ENCODE assay signal across 13 mouse cellular contexts in the genomic region with DNA sequence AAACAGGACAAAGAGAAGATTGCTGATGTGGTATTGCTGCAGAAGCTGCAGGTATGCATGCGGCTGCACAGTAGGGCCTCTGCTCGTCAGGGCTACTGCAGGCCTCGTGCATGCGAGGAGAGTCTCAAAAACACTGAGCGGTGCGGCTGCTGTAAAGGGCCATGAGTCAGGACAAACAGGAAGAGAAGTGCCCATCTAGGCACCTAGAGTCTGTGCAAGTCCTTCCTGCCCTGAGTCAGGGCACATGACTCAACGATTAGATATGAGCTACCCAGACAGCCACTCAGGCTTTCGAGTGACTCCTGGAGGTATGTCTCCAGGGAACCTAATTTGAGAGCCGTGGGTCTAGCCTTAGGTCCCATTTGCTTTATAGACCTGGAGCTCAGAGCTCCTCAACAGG. TPM values are rescaled to one million over a fixed set of nuclear protein-coding genes. Genes with fewer than 3 reads are reported as not detected.
DNase-seq lines count a peak whose midpoint lies in the region; ATAC-seq and TF ChIP-seq lines count a peak whose summit lies in the region.
"Had no signal": no experiment of that assay in that cellular context is flagged by ENCODE, and none has a peak within 500 bp of the region (broad histone marks: within the 10 kb centered on the region; RNA-seq: fewer than 3 reads in every experiment).

No protein-coding gene starts in this region.

- peak; percentile 74; the same call in 1 of the 2 replicates for TF ChIP-seq EP300 in lung, postnatal 0 days (IDR thresholded peaks at IDR 0.05)

- DNase-seq in lung, postnatal 0 days (ENCODE audit: low spot score) = peak; percentile 87
- DNase-seq in lung, adult 2 months = no peak
- peak; percentile 81 for DNase-seq in NIH3T3 (ENCODE audit: low read depth)
- no peak for DNase-seq in testis, postnatal 14 days (ENCODE audit: low spot score)
- no peak for DNase-seq in left cerebral cortex, adult 18-20 months (ENCODE audit: low spot score in 2 of 2)
- DNase-seq in kidney, adult 11 months = no peak
- DNase-seq: cerebellum, adult 11 months had no signal

- no peak overlapping the region for H3K4me3 ChIP-seq in lung, postnatal 0 days (ENCODE audit: low read depth, low read length)
- no peak overlapping the region for H3K4me3 ChIP-seq in lung, adult 2 months (replicated peaks; ENCODE audit: extremely low read depth, low read depth, low read length)
- no peak overlapping the region for H3K4me3 ChIP-seq in small intestine, adult 2 months (ENCODE audit: low read depth, low read length)
- H3K4me3 ChIP-seq: embryonic facial prominence, embryonic 15.5 days; liver, embryonic 15.5 days; neural tube, embryonic 15.5 days had no signal

- no peaks in the 10 kb centered on the region for H3K9me3 ChIP-seq in lung, postnatal 0 days (ENCODE audit: low read length)
- H3K9me3 ChIP-seq: embryonic facial prominence, embryonic 15.5 days; liver, embryonic 15.5 days; neural tube, embryonic 15.5 days had no signal

- H3K4me2 ChIP-seq in lung, postnatal 0 days (replicated peaks; ENCODE audit: low read depth, low read length) = no peak overlapping the region
- H3K4me2 ChIP-seq: embryonic facial prominence, embryonic 15.5 days; liver, embryonic 15.5 days; neural tube, embryonic 15.5 days had no signal

- peak; percentile 93 for ATAC-seq in lung, postnatal 0 days
- ATAC-seq in hematopoietic stem cell, adult 5-6 weeks (replicated peaks in 1 of 2; ENCODE audit: insufficient read depth in 1 of 2, low FRiP score in 2 of 2, low TSS enrichment in 1 of 2, low read depth in 1 of 2, poor library complexity in 2 of 2, severe bottlenecking in 2 of 2) = peak; percentile 30 to 61; a peak in 3 of 4 replicates
- ATAC-seq: hindbrain, embryonic 16.5 days had no signal

- no peak overlapping the region for H3K9ac ChIP-seq in lung, postnatal 0 days (replicated peaks; ENCODE audit: low read depth)
- H3K9ac ChIP-seq: embryonic facial prominence, embryonic 15.5 days; liver, embryonic 15.5 days; neural tube, embryonic 15.5 days had no signal

- H3K27ac ChIP-seq in lung, postnatal 0 days (ENCODE audit: low read length) = peak overlapping the region; percentile 26; the same call in 1 of the 2 replicates
- H3K27ac ChIP-seq in small intestine, adult 2 months (ENCODE audit: insufficient read depth, low read depth, low read length) = peak overlapping the region; percentile 32; the same call in 1 of the 2 replicates
- H3K27ac ChIP-seq: embryonic facial prominence, embryonic 15.5 days; liver, embryonic 15.5 days; neural tube, embryonic 15.5 days had no signal

- H3K4me1 ChIP-seq in lung, postnatal 0 days (ENCODE audit: insufficient read depth, low read depth, low read length) = peaks cover 2% of the 10 kb centered on the region; the same call in 1 of the 2 replicates
- peaks cover 10% of the 10 kb centered on the region for H3K4me1 ChIP-seq in lung, adult 2 months (ENCODE audit: control insufficient read depth, insufficient read depth, low read length)
- peaks cover 35% of the 10 kb centered on the region for H3K4me1 ChIP-seq in small intestine, adult 2 months (ENCODE audit: control insufficient read depth, insufficient read depth, insufficient read length, low read length)
- H3K4me1 ChIP-seq: embryonic facial prominence, embryonic 15.5 days; neural tube, embryonic 15.5 days had no signal

- 0 out of 2 replicates have a peak, but pooled peaks cover under 1% of the 10 kb centered on the region for H3K36me3 ChIP-seq in lung, postnatal 0 days (ENCODE audit: insufficient read depth, low read length)
- peaks cover 13% of the 10 kb centered on the region for H3K36me3 ChIP-seq in small intestine, adult 2 months (ENCODE audit: control insufficient read depth, insufficient read depth, low read length)
- H3K36me3 ChIP-seq: liver, embryonic 15.5 days; neural tube, embryonic 15.5 days had no signal

- WGBS in lung, postnatal 0 days = 38% methylated on average over 9 of the region's 9 CpGs
- 28% methylated on average over 9 of the region's 9 CpGs for WGBS in lung, adult 2 months
- 26% methylated on average over 9 of the region's 9 CpGs for whole genome bisulfite sequencing in small intestine, adult 2 months

- H3K27me3 ChIP-seq in lung, postnatal 0 days (replicated peaks; ENCODE audit: insufficient read depth, low read length) = no peaks in the 10 kb centered on the region
- H3K27me3 ChIP-seq in small intestine, adult 2 months (ENCODE audit: control insufficient read depth, insufficient read depth, low read length) = no peaks in the 10 kb centered on the region
- H3K27me3 ChIP-seq: embryonic facial prominence, embryonic 15.5 days; liver, embryonic 15.5 days; neural tube, embryonic 15.5 days had no signal

- TF ChIP-seq POLR2A in lung, adult 2 months (IDR thresholded peaks at IDR 0.05; ENCODE audit: borderline replicate concordance, extremely low read depth, low read depth, low read length) = no peak
- TF ChIP-seq POLR2A in small intestine, adult 2 months (IDR thresholded peaks at IDR 0.05; ENCODE audit: low read depth, low read length) = no peak

- TF ChIP-seq CTCF in lung, postnatal 0 days (IDR thresholded peaks at IDR 0.05) = no peak
- TF ChIP-seq CTCF in lung, adult 2 months (IDR thresholded peaks at IDR 0.05; ENCODE audit: insufficient read depth, low read length) = no peak
- no peak for TF ChIP-seq CTCF in small intestine, adult 2 months (IDR thresholded peaks at IDR 0.05; ENCODE audit: extremely low read depth, insufficient read length, insufficient replicate concordance, low read depth, low read length)

RNA-seq across cellular contexts. Expression of a gene that starts 26.5 kb away (rescaled TPM):
- 3.6 and 3.9 TPM in 2 replicates for polyA plus RNA-seq in lung, postnatal 0 days (2015; fragmentation: Nextera tagmentation; extraction: Ambion mirVana)
- polyA plus RNA-seq in lung, adult 2 months (2012; rRNA removed) = 22.0 and 22.5 TPM in 2 replicates
- 13.2 and 13.3 TPM in 2 replicates for total RNA-seq in hematopoietic stem cell, adult 5-6 weeks (2017)
- polyA plus RNA-seq in small intestine, adult 2 months (2012; rRNA removed) = 46.1 and 66.7 TPM in 2 replicates
- total RNA-seq in left cerebral cortex, adult 18-20 months (2021) = 1 to 10 TPM; 2.8 to 3.0 TPM

RNA-seq across cellular contexts. Expression of a gene that starts 50.1 kb away (rescaled TPM):
- polyA plus RNA-seq in lung, postnatal 0 days (2015; fragmentation: Nextera tagmentation; extraction: Ambion mirVana) = 155 and 176 TPM in 2 replicates
- 80.0 and 91.5 TPM in 2 replicates for polyA plus RNA-seq in lung, adult 2 months (2012; rRNA removed)
- 97.7 and 113 TPM in 2 replicates for total RNA-seq in hematopoietic stem cell, adult 5-6 weeks (2017)
- 103 and 126 TPM in 2 replicates for polyA plus RNA-seq in small intestine, adult 2 months (2012; rRNA removed)
- 100 to 1,000 TPM; 242 to 270 TPM for total RNA-seq in left cerebral cortex, adult 18-20 months (2021)

RNA-seq across cellular contexts. Expression of a gene that starts 54.8 kb away (rescaled TPM):
- 3.8 and 4.0 TPM in 2 replicates for polyA plus RNA-seq in lung, postnatal 0 days (2015; fragmentation: Nextera tagmentation; extraction: Ambion mirVana)
- polyA plus RNA-seq in lung, adult 2 months (2012; rRNA removed) = 48.2 and 55.8 TPM in 2 replicates
- total RNA-seq in hematopoietic stem cell, adult 5-6 weeks (2017) = 31.1 and 42.1 TPM in 2 replicates
- polyA plus RNA-seq in small intestine, adult 2 months (2012; rRNA removed) = 113 and 265 TPM in 2 replicates
- 10 to 100 TPM; 12.0 to 13.0 TPM for total RNA-seq in left cerebral cortex, adult 18-20 months (2021)

Comparison
In these comparisons a context has a peak if more than half of its experiments do, and no peak if none do; other contexts are left out.
1. DNase-seq: peak in lung, postnatal 0 days (single experiment) and NIH3T3 (single experiment); none in lung, adult 2 months (single experiment), testis, postnatal 14 days (single experiment), left cerebral cortex, adult 18-20 months (0 of 2) and kidney, adult 11 months (single experiment).